Mouse (Mus musculus): Measurements from ENCODE around the gene Cmah. TPM values are rescaled to one million over a fixed set of nuclear protein-coding genes. Genes with fewer than 3 reads are reported as not detected.

Gene Cmah
- total RNA-seq, 2 experiments from 2014 or later, result 1.3 to 2.3 TPM

- ATAC-seq (replicated peaks; ENCODE audit: poor library complexity), result no peak
Measured at GRCm38 (mm10) chr13:24477564-24477963, 150.4 kb downstream of the Cmah start.

GRCm38 (mm10) chr13:24479516-24479915 lies 152.3 kb downstream of the Cmah start:
- ATAC-seq (replicated peaks; ENCODE audit: poor library complexity), result no peak

DNA sequence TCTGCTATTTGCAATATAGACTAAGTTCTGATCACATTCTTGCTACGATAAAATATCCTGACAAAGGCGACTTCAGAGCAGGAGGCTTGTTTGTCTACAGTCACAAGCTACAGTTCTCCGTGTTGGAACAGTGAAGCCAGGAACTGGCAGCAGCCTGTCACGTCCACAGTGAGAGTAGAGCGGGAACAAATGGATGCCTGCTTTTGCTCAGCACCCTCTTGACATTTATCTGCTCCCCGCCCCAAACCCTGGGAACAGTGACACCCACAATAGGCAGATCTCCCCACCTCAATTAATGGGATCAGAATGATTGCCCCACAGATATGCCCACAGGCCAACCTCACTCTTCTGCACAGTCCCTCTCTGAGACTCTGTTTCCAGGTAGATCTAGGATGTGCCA lies 153.6 kb downstream of the Cmah start:
- ATAC-seq (replicated peaks; ENCODE audit: poor library complexity), result no peak

DNA sequence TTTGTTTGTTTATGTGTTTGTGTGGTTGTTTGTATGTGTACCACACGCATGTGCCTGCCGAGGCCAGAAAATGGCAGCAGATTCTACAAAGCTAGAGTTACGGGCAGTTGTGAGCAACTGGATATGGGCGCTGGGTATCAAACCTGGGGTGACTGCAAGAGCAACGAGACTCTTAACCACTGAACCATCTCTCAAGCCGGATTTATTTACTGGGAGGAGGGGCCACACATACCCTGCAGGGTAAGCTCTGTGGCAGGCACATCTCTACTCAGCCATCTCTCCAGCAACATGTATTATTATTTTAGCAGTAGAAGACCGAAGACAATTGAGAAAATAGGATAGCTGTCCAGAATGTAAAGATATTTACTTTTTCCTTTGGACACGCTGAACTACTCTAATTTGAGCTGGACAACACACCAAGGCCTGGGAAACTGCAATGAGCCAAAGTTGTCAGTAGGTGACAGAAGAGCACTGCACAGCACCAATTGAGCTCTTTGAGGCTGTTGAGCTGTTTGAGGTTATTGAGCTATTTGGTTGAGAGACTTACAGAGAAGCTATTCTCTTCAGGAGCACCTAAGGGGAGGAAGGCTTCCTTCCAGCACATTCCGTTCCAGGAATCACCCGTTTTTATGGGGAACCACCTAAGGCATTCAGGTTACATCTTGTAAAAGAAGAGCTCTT lies 154.6 kb downstream of the Cmah start:
- peak; percentile 91 for ATAC-seq (replicated peaks; ENCODE audit: poor library complexity)

DNA sequence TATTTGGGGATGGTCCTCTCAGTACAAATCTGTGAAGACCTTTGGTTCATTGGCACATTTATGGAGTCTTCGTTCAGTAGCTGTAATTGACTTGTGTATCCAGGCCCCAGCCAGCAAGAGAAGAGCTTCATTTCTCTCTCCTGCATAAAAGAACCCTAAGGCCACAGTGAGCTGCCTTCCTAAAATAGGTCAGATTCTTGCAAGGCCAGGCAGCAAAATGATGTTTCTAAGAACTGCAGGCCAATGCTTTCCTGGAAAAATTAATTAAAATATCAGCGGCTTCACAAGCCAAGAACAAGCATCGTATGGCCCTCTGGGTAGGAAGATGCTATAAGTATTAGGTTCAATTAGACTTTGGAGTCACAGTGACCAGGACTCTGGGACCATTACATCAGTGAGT lies 156.5 kb downstream of the Cmah start:
- no peak for ATAC-seq (replicated peaks; ENCODE audit: poor library complexity)

GRCm38 (mm10) chr13:24484811-24485210 lies 157.6 kb downstream of the Cmah start:
- no peak for ATAC-seq (replicated peaks; ENCODE audit: poor library complexity)

DNA sequence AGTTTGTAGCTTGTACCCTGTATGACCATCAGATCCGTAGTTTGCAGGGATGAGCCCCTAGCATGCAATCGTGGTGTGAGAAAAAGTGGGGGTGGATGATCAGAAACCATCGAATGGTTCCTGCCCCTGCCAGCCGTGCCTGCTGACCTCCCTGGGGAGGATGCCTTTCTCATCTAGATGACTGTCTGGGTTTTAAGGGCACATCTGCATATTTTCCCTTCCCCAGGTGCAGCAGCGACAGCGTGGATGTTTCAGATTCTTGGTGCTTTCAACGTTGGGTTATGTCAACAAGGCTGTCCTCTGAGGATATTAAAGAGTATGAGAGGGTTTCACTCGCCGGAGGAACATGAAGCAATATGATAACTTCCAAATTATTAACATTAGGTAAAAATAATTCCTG lies 158.8 kb downstream of the Cmah start:
- ATAC-seq (replicated peaks; ENCODE audit: poor library complexity), result no peak

- peak; percentile 45 for ATAC-seq (replicated peaks; ENCODE audit: poor library complexity)
Measured at GRCm38 (mm10) chr13:24486403-24486802, 159.2 kb downstream of the Cmah start.

DNA sequence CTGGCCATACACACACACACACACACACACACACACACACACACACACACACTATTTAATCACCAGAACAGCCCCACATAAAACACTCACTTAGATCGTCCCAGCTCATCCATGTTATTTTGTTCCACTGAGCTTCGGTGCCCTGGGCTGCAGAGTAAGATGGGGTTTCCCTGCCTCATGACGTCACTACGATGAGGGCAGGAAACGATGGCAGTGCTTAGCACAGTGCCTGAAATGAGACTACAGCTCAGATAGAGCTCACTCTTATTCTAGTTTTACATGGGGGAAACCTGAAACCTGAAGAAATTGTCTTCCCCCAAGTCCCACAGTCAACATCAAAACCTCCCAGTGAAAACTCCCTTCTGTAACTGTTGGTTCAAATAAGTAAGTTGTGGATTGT lies 159.9 kb downstream of the Cmah start:
- no peak for ATAC-seq (replicated peaks; ENCODE audit: poor library complexity)

DNA sequence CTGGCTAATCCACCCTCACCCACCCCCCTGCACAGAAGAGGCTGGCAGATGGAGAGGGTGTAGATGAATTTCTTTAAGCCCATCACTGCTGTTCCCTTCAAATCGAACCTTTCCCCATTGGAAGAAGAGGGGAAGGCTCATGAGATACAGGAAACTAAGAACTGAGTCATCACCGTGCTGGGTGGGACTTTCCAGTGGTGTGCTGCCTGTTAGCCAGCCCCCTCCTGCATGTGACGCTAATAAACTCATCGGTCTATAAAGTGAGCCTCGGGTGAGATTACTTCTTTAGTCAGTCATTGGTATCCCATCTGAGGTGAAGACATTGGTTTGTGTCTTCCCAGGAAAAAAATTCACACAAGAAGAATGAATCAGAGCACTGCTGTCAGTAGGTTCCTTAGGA lies 160.3 kb downstream of the Cmah start:
- ATAC-seq (replicated peaks; ENCODE audit: poor library complexity), result no peak

DNA sequence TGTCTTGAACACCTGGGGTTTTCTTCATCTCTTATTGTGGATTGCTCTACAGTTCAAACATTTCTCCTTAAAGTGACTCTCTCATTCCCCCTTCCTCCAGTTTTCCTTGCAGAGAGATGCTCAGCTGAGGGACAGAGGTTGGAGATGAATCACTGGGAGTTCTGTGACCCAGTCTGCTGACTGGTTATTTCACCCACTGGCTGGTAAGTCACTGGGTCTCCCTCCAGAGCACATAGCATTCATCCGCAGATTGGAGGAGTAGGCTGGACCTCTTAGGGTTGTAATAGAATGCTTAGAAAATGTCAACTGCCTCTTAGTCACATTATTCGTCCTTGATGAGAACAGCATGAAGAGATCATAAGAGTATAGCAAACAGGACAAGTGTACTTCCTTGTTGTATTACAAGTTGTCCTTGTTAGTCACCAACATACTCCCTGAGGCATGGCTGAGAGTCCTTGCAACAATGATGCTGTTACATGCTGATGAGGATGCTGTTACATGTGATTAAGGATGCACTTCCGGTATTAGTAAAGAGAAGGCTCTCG lies 161.4 kb downstream of the Cmah start:
- no peak for ATAC-seq (replicated peaks; ENCODE audit: poor library complexity)

DNA sequence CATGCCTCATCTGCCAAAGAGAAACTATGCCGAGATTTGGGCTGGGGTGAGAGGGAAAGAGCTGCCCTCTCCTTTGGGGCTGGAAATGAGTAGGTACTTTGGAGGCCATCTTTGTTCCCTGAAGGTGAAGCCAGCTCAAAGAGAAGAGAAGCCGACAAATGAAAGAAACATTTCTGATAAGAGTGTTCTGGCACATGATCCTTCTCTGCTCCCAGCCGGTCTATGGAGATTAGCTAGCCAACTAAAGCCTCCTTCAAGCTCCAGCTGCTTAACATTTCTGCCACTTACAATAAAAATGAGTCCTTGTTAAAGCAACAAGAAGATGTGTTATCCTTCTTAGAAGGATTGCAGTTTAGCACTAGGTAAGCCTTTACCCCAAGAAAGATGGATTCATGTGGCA lies 162.3 kb downstream of the Cmah start:
- ATAC-seq (replicated peaks; ENCODE audit: poor library complexity), result peak; percentile 68

- ATAC-seq (replicated peaks; ENCODE audit: poor library complexity), result no peak
Measured at GRCm38 (mm10) chr13:24490041-24490440, 162.8 kb downstream of the Cmah start.

DNA sequence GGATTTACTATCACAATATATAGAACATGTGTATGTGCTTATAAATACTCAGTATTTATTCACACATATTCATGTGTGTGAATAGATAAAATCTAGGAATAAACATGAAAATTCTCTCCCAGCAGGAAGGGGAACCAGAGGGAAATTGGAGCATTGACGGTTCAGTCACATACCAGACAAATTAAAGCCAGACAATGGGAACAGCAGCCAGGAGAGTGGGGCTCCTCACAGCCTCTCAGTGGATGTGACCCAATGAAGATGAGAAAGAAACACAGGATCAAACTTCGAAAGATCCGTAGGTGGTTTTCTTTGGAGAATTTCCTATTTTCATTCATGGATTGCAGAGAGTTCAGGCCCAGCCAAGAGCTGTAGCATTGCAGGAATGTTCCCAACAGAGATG lies 163.9 kb downstream of the Cmah start:
- ATAC-seq (replicated peaks; ENCODE audit: poor library complexity), result no peak

DNA sequence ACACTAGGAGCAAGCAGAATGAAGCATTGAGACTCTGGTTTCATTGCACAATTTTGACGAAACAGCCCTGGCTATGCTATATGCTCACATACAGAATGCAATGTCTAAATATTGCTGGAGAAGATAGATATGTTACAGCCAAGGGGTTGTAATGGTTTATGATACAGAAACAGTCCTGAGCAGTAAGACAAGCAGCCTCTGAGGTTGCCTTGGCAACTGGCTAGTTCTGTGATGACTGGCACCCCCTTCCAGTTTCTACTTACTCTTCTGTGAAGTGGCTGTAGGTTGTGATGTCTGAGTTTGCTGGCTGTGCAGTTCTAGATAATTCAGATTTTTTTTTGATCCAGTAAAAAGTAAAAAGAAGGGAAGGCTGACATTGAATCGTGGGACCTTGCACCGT lies 166.6 kb downstream of the Cmah start:
- no peak for ATAC-seq (replicated peaks; ENCODE audit: poor library complexity)

DNA sequence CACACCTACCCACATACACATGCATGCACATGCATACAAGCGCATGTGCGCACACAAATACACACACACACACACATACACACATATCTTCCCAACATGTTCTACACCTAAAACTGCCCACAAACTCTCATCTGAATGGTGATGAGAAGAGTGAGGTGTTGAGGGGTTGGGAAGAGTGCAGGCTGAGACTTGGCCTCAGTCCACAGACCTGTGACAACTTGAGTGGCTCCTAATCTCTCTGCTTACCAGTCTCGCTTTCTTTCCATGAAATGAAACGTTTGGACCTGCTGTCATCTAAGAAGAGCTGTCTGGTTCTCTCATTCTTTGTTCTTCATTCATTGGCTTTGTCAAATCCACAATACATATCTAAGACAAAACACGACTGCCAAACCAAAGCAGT lies 169.1 kb downstream of the Cmah start:
- ATAC-seq (replicated peaks; ENCODE audit: poor library complexity), result peak; percentile 20; the same call in 1 of the 2 replicates

GRCm38 (mm10) chr13:24497001-24497400 lies 169.8 kb downstream of the Cmah start:
- ATAC-seq (replicated peaks; ENCODE audit: poor library complexity), result peak; percentile 67

- no peak for ATAC-seq (replicated peaks; ENCODE audit: poor library complexity)
Measured at GRCm38 (mm10) chr13:24498342-24498741, 171.1 kb downstream of the Cmah start.

GRCm38 (mm10) chr13:24499505-24499904 lies 172.3 kb downstream of the Cmah start:
- ATAC-seq (replicated peaks; ENCODE audit: poor library complexity), result peak; percentile 57

GRCm38 (mm10) chr13:24501179-24501905 lies 174.1 kb downstream of the Cmah start:
- ATAC-seq (replicated peaks; ENCODE audit: poor library complexity), result peak; percentile 55

DNA sequence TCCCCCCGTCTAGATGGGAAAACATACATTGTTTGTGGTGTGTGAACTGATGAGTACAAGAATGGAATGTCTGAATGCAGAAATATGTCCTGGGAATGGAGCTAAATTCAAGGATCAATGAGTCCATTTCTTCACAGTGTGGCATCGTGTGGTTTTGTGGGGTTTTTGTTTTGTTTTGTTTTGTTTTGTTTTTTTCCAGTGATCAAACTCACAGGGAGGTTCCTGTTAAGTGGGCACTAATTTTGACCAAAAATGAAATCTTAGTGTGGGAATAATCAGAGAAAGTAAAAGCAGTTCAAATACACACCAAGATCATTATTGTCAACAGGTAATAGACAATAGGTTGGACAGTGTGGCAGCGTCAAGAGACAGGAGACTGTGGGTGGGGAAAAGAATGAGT lies 174.7 kb downstream of the Cmah start:
- ATAC-seq (replicated peaks; ENCODE audit: poor library complexity), result no peak

GRCm38 (mm10) chr13:24505812-24506211 lies 178.6 kb downstream of the Cmah start:
- no peak for ATAC-seq (replicated peaks; ENCODE audit: poor library complexity)

All from megakaryocyte progenitor cell, adult 5-6 weeks (primary cell).